11 mouse cellular contexts compared by ENCODE assay signal in genomic region chr8:125445225-125445609, GRCm38 (mm10).
DNase-seq lines count a peak whose midpoint lies in the region; ATAC-seq and TF ChIP-seq lines count a peak whose summit lies in the region.
"Had no signal": no experiment of that assay in that cellular context is flagged by ENCODE, and none has a peak within 500 bp of the region (broad histone marks: within the 10 kb centered on the region; RNA-seq: fewer than 3 reads in every experiment).

No protein-coding gene starts in this region.

- no peak for TF ChIP-seq POLR2A in lung, adult 2 months (IDR thresholded peaks at IDR 0.05; ENCODE audit: borderline replicate concordance, extremely low read depth, low read depth, low read length)

- H3K4me3 ChIP-seq in heart, embryonic 13.5 days, result no peak overlapping the region
- no peak overlapping the region for H3K4me3 ChIP-seq in lung, adult 2 months (replicated peaks; ENCODE audit: extremely low read depth, low read depth, low read length)
- no peak overlapping the region for H3K4me3 ChIP-seq in hindbrain, embryonic 13.5 days

- 6% methylated on average over 3 of the region's 3 CpGs for WGBS in heart, embryonic 13.5 days
- 31% methylated on average over 3 of the region's 3 CpGs for WGBS in lung, adult 2 months
- 88% methylated on average over 3 of the region's 3 CpGs for WGBS in hindbrain, embryonic 13.5 days

- no peaks in the 10 kb centered on the region for H3K9me3 ChIP-seq in heart, embryonic 13.5 days
- no peaks in the 10 kb centered on the region for H3K9me3 ChIP-seq in hindbrain, embryonic 13.5 days

- DNase-seq in urinary bladder, postnatal 14 days (ENCODE audit: low spot score), result peak; percentile 50
- no peak for DNase-seq in urinary bladder, adult 18-20 months (ENCODE audit: low spot score in 2 of 2)
- peak; percentile 41 for DNase-seq in lung, adult 2 months
- no peak for DNase-seq in layer of hippocampus, adult 8-10 months (ENCODE audit: low spot score in 2 of 2)
- DNase-seq: layer of hippocampus, postnatal 36 days; thymus, postnatal 36 days had no signal

- peaks cover 64% of the 10 kb centered on the region for H3K4me1 ChIP-seq in heart, embryonic 13.5 days
- H3K4me1 ChIP-seq in lung, adult 2 months (ENCODE audit: control insufficient read depth, insufficient read depth, low read length), result peaks cover 6% of the 10 kb centered on the region
- H3K4me1 ChIP-seq in hindbrain, embryonic 13.5 days (replicated peaks), result 0 out of 2 replicates have a peak, but pooled peaks cover 7% of the 10 kb centered on the region

- no peak for ATAC-seq in heart, embryonic 13.5 days (ENCODE audit: extremely low read depth, insufficient number of reproducible peaks, low FRiP score, low TSS enrichment)
- ATAC-seq in hindbrain, embryonic 13.5 days (ENCODE audit: low FRiP score), result no peak
- no peak for ATAC-seq in activated CD4-positive, CD25-positive, alpha-beta regulatory T cell, adult 4 months

- H3K36me3 ChIP-seq in heart, embryonic 13.5 days, result peaks cover 86% of the 10 kb centered on the region
- peaks cover 96% of the 10 kb centered on the region for H3K36me3 ChIP-seq in hindbrain, embryonic 13.5 days

- H3K27ac ChIP-seq in heart, embryonic 13.5 days (replicated peaks), result peak overlapping the region; percentile 94
- no peak overlapping the region for H3K27ac ChIP-seq in hindbrain, embryonic 13.5 days
- H3K27ac ChIP-seq: hindbrain, embryonic 14.5 days; macrophage had no signal

- H3K4me2 ChIP-seq in heart, embryonic 13.5 days, result peak overlapping the region; percentile 41
- H3K4me2 ChIP-seq in hindbrain, embryonic 13.5 days, result no peak overlapping the region
- H3K4me2 ChIP-seq: hindbrain, embryonic 14.5 days had no signal

- no peaks in the 10 kb centered on the region for H3K27me3 ChIP-seq in heart, embryonic 13.5 days (replicated peaks)
- H3K27me3 ChIP-seq in hindbrain, embryonic 13.5 days, result no peaks in the 10 kb centered on the region

- no peak for TF ChIP-seq CTCF in lung, adult 2 months (IDR thresholded peaks at IDR 0.05; ENCODE audit: insufficient read depth, low read length)

- 0 out of 2 replicates have a peak overlapping the region, but pooled peaks have one; percentile 24 for H3K9ac ChIP-seq in heart, embryonic 13.5 days
- no peak overlapping the region for H3K9ac ChIP-seq in hindbrain, embryonic 13.5 days
- H3K9ac ChIP-seq: hindbrain, embryonic 14.5 days had no signal

Comparison
In these comparisons a context has a peak if more than half of its experiments do, and no peak if none do; other contexts are left out.
1. DNase-seq: peak in urinary bladder, postnatal 14 days (single experiment) and lung, adult 2 months (single experiment); none in urinary bladder, adult 18-20 months (0 of 2) and layer of hippocampus, adult 8-10 months (0 of 2).